Mouse (Mus musculus): ENCODE results near the gene Skiv2l. TPM values are rescaled to one million over a fixed set of nuclear protein-coding genes. Genes with fewer than 3 reads are reported as not detected.

Gene Skiv2l
- polyA plus RNA-seq, 1 experiment from 2014 or later = 64.7 TPM

- Histone ChIP-seq H3K36me3 (peaks cover 7% of the 10 kb centered on the region; the same call in 1 of the 2 replicates), H3K27ac (no peak overlapping the region), H3K4me3 (no peak overlapping the region), H3K4me1 (peaks cover 21% of the 10 kb centered on the region), H3K27me3 (replicated peaks) (no peaks in the 10 kb centered on the region), H3K9me3 (no peaks in the 10 kb centered on the region), H3K4me2 (replicated peaks) (no peak overlapping the region), H3K9ac (no peak overlapping the region)
- 95% methylated on average over 2 of the region's 2 CpGs for WGBS
- ATAC-seq (ENCODE audit: low FRiP score, low read depth) = no peak
Measured at GRCm38 (mm10) chr17:34891377-34891776, 41.4 kb upstream of the Skiv2l start.

- Histone ChIP-seq H3K9ac (no peak overlapping the region), H3K4me1 (peaks cover 10% of the 10 kb centered on the region), H3K27ac (no peak overlapping the region), H3K9me3 (no peaks in the 10 kb centered on the region), H3K36me3 (no peaks in the 10 kb centered on the region), H3K4me3 (no peak overlapping the region), H3K4me2 (replicated peaks) (no peak overlapping the region), H3K27me3 (replicated peaks) (no peaks in the 10 kb centered on the region)
- WGBS = 88% methylated on average over 12 of the region's 12 CpGs
- no peak for ATAC-seq (ENCODE audit: low FRiP score, low read depth)
Measured at GRCm38 (mm10) chr17:34890074-34890743, 40.2 kb upstream of the Skiv2l start.

DNA sequence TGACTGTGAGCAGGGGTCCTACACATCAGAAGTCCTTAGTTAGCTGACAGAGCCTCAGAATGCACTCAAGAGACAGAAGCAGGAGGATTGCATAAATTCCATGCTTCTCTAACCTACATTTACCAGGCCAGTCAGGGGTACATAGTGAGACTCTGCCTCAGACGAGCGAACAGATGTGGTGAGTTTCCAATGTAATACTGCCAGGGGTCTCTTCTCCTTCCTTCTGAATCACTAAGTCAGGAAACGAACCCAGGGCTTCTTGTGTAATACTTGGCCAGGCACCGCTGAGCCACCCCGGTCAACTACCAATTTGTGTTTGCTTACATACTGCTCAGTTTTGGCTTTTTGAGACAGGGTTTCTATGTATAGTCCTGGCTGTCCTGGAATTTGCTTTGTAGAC is 37.9 kb upstream of the Skiv2l start:
- Histone ChIP-seq H3K36me3 (no peaks in the 10 kb centered on the region), H3K9ac (no peak overlapping the region), H3K27me3 (replicated peaks) (no peaks in the 10 kb centered on the region), H3K4me2 (replicated peaks) (no peak overlapping the region), H3K27ac (no peak overlapping the region), H3K4me3 (no peak overlapping the region), H3K4me1 (no peaks in the 10 kb centered on the region), H3K9me3 (no peaks in the 10 kb centered on the region)
- ATAC-seq (ENCODE audit: low FRiP score, low read depth) = no peak
- WGBS = 89% methylated on average over 5 of the region's 5 CpGs

- Histone ChIP-seq H3K9ac (no peak overlapping the region), H3K9me3 (no peaks in the 10 kb centered on the region), H3K27ac (no peak overlapping the region), H3K36me3 (no peaks in the 10 kb centered on the region), H3K4me2 (replicated peaks) (no peak overlapping the region), H3K27me3 (replicated peaks) (peaks cover 8% of the 10 kb centered on the region), H3K4me3 (no peak overlapping the region), H3K4me1 (no peaks in the 10 kb centered on the region)
- no peak for ATAC-seq (ENCODE audit: low FRiP score, low read depth)
- 84% methylated on average over 3 of the region's 3 CpGs for WGBS
Measured at GRCm38 (mm10) chr17:34885615-34886014, 35.6 kb upstream of the Skiv2l start.

DNA sequence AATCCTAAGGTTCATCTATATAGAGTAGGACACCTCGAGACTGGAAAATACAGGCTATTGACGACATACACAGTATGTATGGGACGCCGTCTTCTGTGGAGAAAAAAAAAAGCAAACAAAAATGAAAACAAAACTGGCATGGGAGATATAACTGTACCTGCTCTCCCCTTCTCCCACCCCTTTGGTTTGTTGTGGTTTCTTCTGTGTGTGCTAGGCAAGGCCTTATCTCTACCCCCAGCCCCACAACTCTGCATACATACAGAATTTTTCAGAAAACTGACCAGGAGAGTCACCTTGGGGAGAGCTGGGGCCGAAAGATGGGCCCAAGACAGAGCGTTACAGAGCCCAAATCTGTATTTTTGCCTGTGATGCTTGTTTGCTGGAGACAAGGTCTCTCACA is 34.7 kb upstream of the Skiv2l start:
- no peaks in the 10 kb centered on the region for H3K9me3 ChIP-seq
- H3K27ac ChIP-seq = no peak overlapping the region
- H3K9ac ChIP-seq = no peak overlapping the region
- H3K4me2 ChIP-seq (replicated peaks) = no peak overlapping the region
- H3K4me1 ChIP-seq = no peaks in the 10 kb centered on the region
- H3K4me3 ChIP-seq = no peak overlapping the region
- no peaks in the 10 kb centered on the region for H3K36me3 ChIP-seq
- no peak for ATAC-seq (ENCODE audit: low FRiP score, low read depth)
- H3K27me3 ChIP-seq (replicated peaks) = peaks cover 8% of the 10 kb centered on the region
- 87% methylated on average over 6 of the region's 6 CpGs for WGBS

DNA sequence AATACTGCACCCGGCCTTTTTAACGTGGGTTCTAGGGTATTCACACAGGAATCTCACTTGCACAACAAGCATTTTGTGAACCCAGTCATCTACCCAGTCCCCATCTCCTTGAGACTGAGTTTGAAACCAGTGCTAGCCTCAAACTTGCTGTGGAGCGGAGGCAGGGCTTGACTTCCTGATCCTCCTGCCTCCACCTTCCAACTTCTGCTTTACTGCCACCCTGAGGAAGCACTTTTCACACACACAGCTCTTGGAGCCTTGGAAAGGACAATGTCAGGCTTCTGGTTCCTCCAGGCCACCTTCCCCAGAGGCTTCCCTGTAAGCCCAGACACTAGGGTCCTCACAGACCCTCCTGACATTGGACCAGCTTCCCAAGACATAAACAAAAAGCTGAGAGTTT is 33.3 kb upstream of the Skiv2l start:
- Histone ChIP-seq H3K27me3 (replicated peaks) (peaks cover 8% of the 10 kb centered on the region), H3K4me1 (no peaks in the 10 kb centered on the region), H3K9ac (no peak overlapping the region), H3K36me3 (no peaks in the 10 kb centered on the region), H3K4me3 (no peak overlapping the region), H3K27ac (no peak overlapping the region), H3K9me3 (no peaks in the 10 kb centered on the region), H3K4me2 (replicated peaks) (no peak overlapping the region)
- WGBS = 66% methylated on average over 3 of the region's 3 CpGs
- ATAC-seq (ENCODE audit: low FRiP score, low read depth) = no peak

GRCm38 (mm10) chr17:34881683-34882310 is 31.8 kb upstream of the Skiv2l start, which contains the start of gene Gm20547:
Gm20547 (minus strand) TSS chr17:34882042.
- 9% methylated on average over 15 of the region's 15 CpGs for WGBS
- Histone ChIP-seq H3K9ac (0 out of 2 replicates have a peak within 1 kb of the TSS, but pooled peaks have one; percentile 21), H3K27ac (no peak within 1 kb of the TSS), H3K4me2 (replicated peaks) (peak within 1 kb of the TSS; percentile 37), H3K27me3 (replicated peaks) (peaks cover 8% of the 10 kb centered on the region), H3K4me3 (no peak within 1 kb of the TSS), H3K36me3 (no peaks in the 10 kb centered on the region), H3K4me1 (no peaks in the 10 kb centered on the region), H3K9me3 (no peaks in the 10 kb centered on the region)
- no peak for ATAC-seq (ENCODE audit: low FRiP score, low read depth)

DNA sequence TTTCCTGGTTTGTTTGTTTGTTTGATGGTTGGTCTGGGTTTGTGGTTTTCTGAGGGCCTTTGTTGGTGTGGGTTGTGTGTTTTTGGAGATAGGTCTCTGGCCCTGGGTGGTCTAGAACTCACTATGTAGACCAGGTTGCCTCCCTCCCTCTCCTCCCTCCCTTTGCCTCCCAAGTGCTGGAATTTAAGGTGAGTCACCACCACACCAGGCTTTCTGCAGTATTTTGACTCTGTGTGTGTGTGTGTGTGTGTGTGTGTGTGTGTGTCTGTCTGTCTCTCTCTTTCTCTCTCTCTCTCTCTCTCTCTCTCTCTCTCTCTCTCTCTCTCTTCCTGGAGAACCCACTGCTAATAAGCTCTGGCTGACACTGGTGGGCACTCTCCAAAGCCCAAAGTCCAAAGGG is 31.2 kb upstream of the Skiv2l start:
- H3K9me3 ChIP-seq = no peaks in the 10 kb centered on the region
- H3K4me1 ChIP-seq = no peaks in the 10 kb centered on the region
- H3K9ac ChIP-seq = no peak overlapping the region
- no peak for ATAC-seq (ENCODE audit: low FRiP score, low read depth)
- no peak overlapping the region for H3K4me2 ChIP-seq (replicated peaks)
- H3K27me3 ChIP-seq (replicated peaks) = peaks cover 8% of the 10 kb centered on the region
- no peaks in the 10 kb centered on the region for H3K36me3 ChIP-seq
- H3K4me3 ChIP-seq = no peak overlapping the region
- H3K27ac ChIP-seq = no peak overlapping the region

GRCm38 (mm10) chr17:34879336-34879879 is 29.4 kb upstream of the Skiv2l start, which contains the start of gene Zbtb12:
Zbtb12 (plus strand) TSS chr17:34879483.
- H3K4me3 ChIP-seq = no peak within 1 kb of the TSS
- no peak within 1 kb of the TSS for H3K9ac ChIP-seq
- no peak within 1 kb of the TSS for H3K4me2 ChIP-seq (replicated peaks)
- 73% methylated on average over 11 of the region's 11 CpGs for WGBS
- no peaks in the 10 kb centered on the region for H3K36me3 ChIP-seq
- H3K4me1 ChIP-seq = no peaks in the 10 kb centered on the region
- ATAC-seq (ENCODE audit: low FRiP score, low read depth) = no peak
- H3K27ac ChIP-seq = no peak within 1 kb of the TSS
- H3K27me3 ChIP-seq (replicated peaks) = peaks cover 8% of the 10 kb centered on the region
- H3K9me3 ChIP-seq = no peaks in the 10 kb centered on the region

- no peak overlapping the region for H3K4me3 ChIP-seq
- H3K36me3 ChIP-seq = no peaks in the 10 kb centered on the region
- H3K9ac ChIP-seq = no peak overlapping the region
- no peaks in the 10 kb centered on the region for H3K4me1 ChIP-seq
- WGBS = 94% methylated on average over 6 of the region's 6 CpGs
- no peak for ATAC-seq (ENCODE audit: low FRiP score, low read depth)
- H3K9me3 ChIP-seq = no peaks in the 10 kb centered on the region
- no peaks in the 10 kb centered on the region for H3K27me3 ChIP-seq (replicated peaks)
- H3K27ac ChIP-seq = no peak overlapping the region
- no peak overlapping the region for H3K4me2 ChIP-seq (replicated peaks)
Measured at GRCm38 (mm10) chr17:34874321-34874720, 24.3 kb upstream of the Skiv2l start.

GRCm38 (mm10) chr17:34865981-34866380 is 16.0 kb upstream of the Skiv2l start:
- Histone ChIP-seq H3K4me3 (no peak overlapping the region), H3K27ac (no peak overlapping the region)
- WGBS = 69% methylated on average over 7 of the region's 7 CpGs

DNA sequence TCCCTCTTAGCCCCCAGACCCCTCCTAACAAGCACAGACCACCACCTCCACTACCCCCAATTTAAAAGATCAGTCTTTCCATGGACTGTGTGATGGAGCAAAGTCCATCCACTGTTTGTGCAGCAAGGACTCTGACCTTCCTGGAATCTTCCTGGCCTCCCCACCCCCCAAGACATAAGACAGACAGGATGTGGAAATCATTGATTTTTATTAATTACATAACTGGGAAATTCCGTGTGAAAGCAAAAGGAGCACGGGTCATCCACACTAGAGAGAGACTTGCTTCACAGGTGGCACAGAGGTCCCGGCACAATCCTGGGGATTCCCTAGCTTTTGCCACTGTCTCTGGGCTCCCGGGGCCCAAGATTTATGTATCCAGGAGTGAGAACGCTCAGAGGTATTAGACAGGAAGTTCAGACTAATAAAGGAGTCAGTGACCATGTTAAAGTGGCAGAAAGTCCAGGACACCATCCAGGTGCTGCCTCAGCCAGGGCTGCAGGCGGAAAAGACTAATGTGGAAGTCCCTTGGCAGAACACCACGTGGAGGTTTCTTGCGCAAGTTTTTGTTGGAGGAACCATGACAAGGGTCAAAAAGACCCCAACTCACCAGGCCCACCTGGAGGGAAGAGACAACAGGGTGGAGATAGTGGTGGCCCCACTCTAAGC is 12.5 kb upstream of the Skiv2l start, which contains the start of gene Cfb:
TSS of gene Cfb (minus strand) at position 103 of the 666 bp plus-strand sequence.
- WGBS = 73% methylated on average over 8 of the region's 8 CpGs
- Histone ChIP-seq H3K4me3 (no peak within 1 kb of the TSS), H3K27ac (no peak within 1 kb of the TSS), H3K4me1 (no peaks in the 10 kb centered on the region), H3K9ac (no peak within 1 kb of the TSS), H3K9me3 (no peaks in the 10 kb centered on the region), H3K27me3 (replicated peaks) (no peaks in the 10 kb centered on the region), H3K4me2 (replicated peaks) (no peak within 1 kb of the TSS), H3K36me3 (0 out of 2 replicates have a peak, but pooled peaks cover 2% of the 10 kb centered on the region)
- no peak for ATAC-seq (ENCODE audit: low FRiP score, low read depth)

More at GRCm38 (mm10) chr17:34865981-34866380, 16.0 kb upstream of the Skiv2l start:
- H3K4me2 ChIP-seq (replicated peaks) = no peak overlapping the region
- no peaks in the 10 kb centered on the region for H3K4me1 ChIP-seq
- H3K9me3 ChIP-seq = no peaks in the 10 kb centered on the region
- ATAC-seq (ENCODE audit: low FRiP score, low read depth) = no peak
- H3K27me3 ChIP-seq (replicated peaks) = no peaks in the 10 kb centered on the region
- no peak overlapping the region for H3K9ac ChIP-seq
- no peaks in the 10 kb centered on the region for H3K36me3 ChIP-seq
